Mouse (Mus musculus) gastrocnemius, postnatal 4 days (tissue): ENCODE measurements at regions not wholly inside any gene's neighbourhood (a gene's known extent, or its start where the extent isn't known, plus 50 kb on each side); places are given as distances from the start of the nearest gene placed in this dataset.

Source experiments
- DNase-seq, 2 experiments: peaks; one replicate each; pipeline ENCODE4 v3.0.0; 2021 to 2022; ENCODE audit warnings: low spot score in 2 of 2, mixed read lengths in 2 of 2

- peak; percentile 36 to 60 for DNase-seq
Measured at GRCm38 (mm10) chr7:115170439-115170838, 426.9 kb downstream of the Insc start.

- DNase-seq: no peak
Measured at GRCm38 (mm10) chr7:115192482-115192881, 449.0 kb downstream of the Insc start.

DNA sequence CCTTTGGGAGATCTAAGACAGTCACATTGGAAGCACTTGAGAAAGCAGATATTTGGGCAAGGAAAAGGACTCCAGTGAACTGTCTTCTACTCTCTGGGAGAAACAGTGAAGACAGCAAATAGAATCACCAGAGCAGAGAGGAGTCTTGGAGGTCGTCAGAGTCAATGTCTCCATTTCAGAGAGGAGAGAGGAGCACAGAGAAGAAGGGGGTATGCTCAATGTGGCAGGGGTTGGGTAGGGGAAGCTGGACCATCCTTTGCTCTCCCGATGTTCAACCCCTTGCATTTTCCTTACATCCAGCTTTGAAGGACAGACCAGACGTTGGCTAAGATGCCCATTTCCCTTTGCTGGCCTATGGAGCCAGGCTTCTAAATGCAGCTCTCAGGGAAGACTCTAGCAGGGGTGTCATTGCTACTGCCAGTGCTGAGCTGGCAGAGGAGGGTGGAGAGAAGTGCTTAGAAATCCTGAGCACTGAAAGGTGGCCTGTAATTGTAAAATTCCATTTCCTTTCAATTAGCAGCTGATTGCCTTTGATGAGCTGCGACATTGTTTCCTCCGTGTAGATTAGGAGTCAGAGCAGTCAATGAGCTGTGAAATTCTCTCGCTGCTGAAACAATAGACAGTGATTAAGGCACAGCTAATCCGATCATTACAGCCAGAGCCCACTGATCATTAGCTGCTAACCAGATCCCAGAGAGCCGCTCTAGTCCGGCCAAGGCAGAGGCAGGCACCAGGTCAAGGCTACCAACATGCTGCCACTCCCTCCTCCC lies 449.7 kb downstream of the Insc start:
- no peak for DNase-seq

GRCm38 (mm10) chr7:115204916-115205315 lies 461.4 kb downstream of the Insc start:
- no peak for DNase-seq

GRCm38 (mm10) chr7:115206479-115207134 lies 463.1 kb downstream of the Insc start:
- no peak for DNase-seq

- DNase-seq: no peak
Measured at GRCm38 (mm10) chr7:115208781-115209180, 465.3 kb downstream of the Insc start.

- DNase-seq: no peak
Measured at GRCm38 (mm10) chr7:115210012-115210411, 466.5 kb downstream of the Insc start.

DNA sequence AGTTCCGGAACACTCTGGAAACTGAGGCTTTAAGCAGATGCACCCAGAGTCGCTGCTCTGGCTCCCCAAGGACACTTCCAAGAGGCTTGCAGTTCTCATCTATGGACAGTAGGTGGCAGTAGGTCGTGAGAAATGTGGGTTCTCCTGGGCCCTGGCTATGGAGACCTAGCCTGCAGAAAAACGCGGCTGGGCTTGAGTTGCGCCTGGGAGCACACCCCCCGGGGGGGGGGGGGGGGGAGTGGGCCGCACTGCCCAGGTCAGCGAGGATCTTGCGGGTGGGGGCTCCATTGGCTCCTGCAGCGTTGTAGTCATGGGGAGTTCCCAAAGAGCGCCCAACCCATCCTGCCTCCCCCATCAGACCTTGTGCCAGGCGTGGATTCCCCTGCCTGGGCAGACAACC lies 473.3 kb downstream of the Insc start:
- DNase-seq: peak; percentile 82 to 91

DNA sequence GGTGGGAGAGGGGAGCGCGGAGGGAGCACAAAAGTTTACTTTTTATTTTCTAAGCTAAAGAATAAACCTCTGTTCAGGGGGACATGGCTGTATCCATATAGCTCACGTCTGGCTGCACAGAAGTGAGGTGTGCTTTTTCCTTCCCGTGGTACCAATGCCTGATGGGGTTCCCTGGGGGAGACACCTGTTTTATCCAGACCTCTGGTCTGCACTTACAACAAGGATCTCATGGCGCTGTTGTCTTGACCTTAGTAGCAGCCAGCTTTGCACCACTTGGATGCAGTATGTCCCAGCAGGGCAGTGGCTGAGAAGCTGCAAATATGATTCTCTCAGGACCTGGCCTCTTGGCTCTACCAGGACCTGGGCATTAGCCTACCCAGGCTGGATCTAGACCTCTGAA lies 473.8 kb downstream of the Insc start:
- DNase-seq: no peak

DNA sequence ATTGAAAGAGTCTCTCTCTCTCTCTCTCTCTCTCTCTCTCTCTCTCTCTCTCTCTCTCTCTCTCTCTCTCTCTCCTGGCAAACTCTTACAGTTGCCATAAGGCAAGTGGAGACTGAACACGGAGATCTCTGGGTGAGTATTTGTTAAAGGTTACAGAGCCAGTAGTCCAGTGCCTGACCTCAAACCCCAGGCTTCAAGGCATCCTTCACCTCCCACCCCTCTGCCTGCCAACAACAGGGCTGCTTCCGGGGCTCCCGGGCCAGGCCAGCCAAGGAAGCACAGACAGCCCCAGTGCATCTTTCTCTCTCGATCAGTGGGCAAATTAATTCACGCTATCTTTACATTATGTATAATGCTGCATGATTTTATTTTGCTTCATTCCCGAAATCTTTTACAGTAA lies 474.2 kb downstream of the Insc start:
- DNase-seq: no peak

- no peak for DNase-seq
Measured at GRCm38 (mm10) chr7:115218596-115219180, 475.2 kb downstream of the Insc start.

GRCm38 (mm10) chr7:115222642-115223041 lies 479.1 kb downstream of the Insc start:
- DNase-seq: no peak

GRCm38 (mm10) chr7:115230525-115230924 lies 487.0 kb downstream of the Insc start:
- DNase-seq: no peak

GRCm38 (mm10) chr7:115233850-115234436 lies 490.4 kb downstream of the Insc start:
- no peak for DNase-seq

DNA sequence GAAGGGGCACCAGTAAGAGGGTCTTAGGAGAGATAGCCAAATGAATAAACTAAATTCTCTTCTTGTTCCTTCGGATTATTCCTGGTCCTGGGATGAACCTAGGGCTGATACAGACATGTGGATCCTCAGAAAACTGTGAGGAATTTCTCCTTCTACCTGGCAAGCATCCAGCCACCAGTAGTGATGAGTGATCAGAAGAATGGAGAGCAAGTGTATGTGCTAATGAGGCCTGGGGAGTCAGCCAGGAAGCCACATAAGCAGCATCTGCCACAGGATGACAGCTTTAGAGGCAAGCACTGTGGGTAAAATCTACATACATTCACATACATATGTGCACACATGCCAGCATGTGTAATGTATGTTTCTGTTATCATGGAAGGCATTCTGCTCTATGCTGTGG lies 493.6 kb downstream of the Insc start:
- DNase-seq: no peak

DNA sequence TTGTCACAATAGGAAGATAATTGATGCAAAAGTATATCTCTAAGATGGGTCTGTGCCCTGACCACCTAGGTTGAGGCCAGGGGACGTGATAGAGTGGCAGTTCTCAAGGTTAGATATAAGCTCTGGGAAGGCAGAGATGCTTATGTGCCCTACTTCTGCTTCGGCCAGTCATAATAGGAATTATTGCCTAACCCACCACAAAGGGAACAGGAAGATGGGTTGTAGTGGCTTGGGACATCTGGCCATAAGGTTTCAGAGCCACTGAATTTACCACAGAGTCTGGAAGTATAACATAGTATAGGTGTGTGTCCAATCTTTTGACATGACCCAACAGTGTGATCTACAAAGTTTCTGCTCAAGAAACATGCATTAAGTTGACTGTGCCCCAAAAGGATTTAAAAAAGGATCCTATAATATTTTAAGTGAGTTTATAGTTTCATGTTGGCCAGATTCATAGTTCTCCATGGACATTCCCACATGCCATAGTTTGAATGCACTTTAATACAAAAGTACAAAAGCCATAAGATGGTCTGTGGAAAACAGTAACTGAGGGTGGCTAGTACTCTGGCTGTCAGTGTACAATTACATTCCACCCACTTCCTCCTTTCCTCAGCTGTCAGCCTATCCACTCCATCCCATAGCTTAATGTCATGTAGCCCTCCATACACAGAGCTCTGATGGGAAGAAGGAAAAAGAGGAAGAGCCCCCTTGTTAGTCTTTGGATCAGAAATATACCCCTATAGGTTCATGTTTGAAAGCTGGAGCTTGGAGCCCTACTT lies 508.3 kb downstream of the Insc start:
- no peak for DNase-seq

GRCm38 (mm10) chr7:115252370-115252750 lies 508.9 kb downstream of the Insc start:
- no peak for DNase-seq

GRCm38 (mm10) chr7:115258626-115259025 lies 515.1 kb downstream of the Insc start:
- DNase-seq: no peak

GRCm38 (mm10) chr7:115263082-115263481 lies 519.6 kb downstream of the Insc start:
- no peak for DNase-seq

- no peak for DNase-seq
Measured at GRCm38 (mm10) chr7:115266141-115266540, 522.6 kb downstream of the Insc start.

DNA sequence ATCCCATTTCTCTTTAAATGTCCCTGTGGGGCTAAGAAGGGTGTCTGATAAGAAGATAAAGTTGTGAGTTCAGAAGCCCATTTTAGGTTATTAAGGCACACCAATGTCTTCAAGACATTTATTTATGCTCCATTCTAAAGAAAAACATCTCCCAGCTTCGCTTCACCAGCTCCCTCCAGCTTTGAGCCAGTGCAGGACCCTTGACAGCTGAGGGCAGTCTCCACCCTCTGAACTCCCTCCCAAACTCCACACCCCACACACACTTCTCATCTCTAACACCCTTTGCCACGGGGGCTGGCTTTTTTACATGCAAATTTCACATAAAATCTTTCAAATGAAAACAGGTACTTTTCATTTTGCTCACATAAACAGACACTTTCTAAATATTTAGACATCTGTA lies 527.3 kb downstream of the Insc start:
- no peak for DNase-seq
